Mouse (Mus musculus): ENCODE results near the gene Acsl5.

- TF ChIP-seq TCF12 (IDR thresholded peaks at IDR 0.05; ENCODE audit: insufficient read depth, poor library complexity, severe bottlenecking) (no peak), MAX (IDR thresholded peaks at IDR 0.05; ENCODE audit: low read depth) (no peak), POLR2A (IDR thresholded peaks at IDR 0.05; ENCODE audit: insufficient read length, low read depth) (no peak), TCF3 (IDR thresholded peaks at IDR 0.05; ENCODE audit: insufficient read length, low read depth) (no peak), POLR2AphosphoS2 (IDR thresholded peaks at IDR 0.05; ENCODE audit: insufficient read length, low read depth) (no peak)
Observed at GRCm38 (mm10) chr19:55231081-55231480, 20.7 kb upstream of the Acsl5 start.

Measured in myocyte (in vitro differentiated cells).